Mouse (Mus musculus): Measurements from ENCODE around the gene Ankrd13d.

The Ankrd13d gene

DNA sequence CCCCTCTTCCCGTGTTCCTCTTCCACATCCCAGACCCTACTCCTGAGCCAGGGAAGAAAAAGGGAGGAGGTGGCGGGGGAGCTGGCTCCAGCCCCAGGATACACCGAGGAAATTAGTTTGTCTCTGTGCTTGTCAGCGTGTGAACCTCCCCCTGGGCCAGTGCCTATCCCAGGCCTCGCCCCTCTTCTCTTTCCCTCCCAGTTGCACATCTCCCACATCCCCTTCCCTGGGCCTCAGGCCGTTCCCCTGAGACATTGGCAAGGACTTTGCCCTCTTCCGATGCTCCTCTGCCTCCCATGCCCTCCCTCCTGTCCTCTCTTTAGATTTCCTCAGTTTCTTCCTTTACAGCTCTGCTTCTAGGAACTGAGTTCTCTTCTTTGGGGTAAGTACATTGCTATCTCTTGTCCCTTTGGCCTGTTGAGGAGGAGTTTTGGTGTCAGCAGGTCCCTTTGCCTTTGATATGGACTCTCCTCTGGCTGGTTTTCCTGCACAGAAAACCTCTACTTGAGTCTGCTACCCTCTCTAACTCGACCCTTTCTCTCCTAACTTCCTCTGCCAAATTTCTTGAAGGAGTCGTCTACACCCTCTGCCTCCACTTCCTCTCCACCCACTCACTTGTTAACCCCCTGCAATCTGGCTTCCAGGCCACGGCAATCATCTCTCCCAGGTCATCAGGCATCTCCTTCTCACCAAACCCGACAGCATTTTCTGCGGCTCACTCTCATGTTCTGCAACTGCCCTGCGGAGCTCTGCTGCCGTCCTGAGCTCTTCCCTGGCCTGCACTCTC lies 61.8 kb downstream of the Ankrd13d start:
- no peak for DNase-seq

DNA sequence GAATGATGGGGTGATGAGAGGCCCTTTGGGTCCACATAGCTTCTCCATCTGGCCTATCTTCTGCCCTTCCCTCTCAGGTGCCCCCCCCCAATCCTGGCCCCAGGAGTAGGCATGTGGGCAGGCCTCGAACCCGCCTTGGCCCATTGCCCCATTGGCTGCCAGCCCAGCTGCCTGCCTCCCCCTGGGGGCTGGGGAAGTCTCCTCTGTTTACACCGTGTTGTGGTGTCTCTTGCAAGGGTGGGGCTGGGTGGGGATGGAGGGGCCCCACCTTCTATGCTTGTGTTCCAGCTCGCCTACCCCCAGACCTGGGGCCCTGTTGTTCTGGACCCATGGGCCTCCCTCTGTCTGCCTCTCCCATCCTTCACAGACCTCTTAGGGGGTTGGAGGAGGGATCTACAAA lies 62.5 kb downstream of the Ankrd13d start:
- DNase-seq: no peak

All from cerebellum, postnatal 36 days (tissue).